ENCODE assay signal across 10 mouse cellular contexts in the genomic region with DNA sequence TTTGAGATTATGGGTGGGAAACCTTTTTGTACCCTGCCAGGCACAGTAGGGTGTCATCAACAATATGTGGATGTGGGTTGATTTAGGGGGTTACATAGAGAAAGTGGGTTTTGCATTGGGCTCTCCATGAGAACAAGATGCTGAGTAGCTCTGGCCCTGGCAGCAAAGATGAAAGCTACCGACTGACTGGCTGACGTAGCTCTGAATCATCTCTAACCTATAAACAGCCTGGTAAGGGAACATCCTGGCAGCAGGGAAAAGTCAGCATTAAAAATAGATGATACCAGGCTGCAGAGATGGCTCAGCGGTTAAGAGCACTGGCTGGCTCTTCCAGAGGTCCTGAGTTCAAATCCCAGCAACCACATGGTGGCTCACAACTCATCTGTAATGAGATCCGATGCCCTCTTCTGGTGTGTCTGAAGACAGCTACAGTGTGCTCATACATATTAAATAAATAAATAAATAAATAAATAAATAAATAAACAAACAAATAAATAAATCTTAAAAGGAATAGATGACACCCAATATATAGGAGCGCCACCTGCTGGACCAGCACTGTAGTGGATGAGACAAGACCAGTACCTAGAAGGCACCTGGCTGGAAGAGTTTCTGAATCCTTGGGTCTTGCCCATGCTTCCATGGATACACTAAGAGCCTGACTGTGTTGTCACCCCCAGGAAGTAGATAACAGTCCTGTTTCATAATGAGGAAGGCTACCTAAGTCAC. TPM values are rescaled to one million over a fixed set of nuclear protein-coding genes. Genes with fewer than 3 reads are reported as not detected.
DNase-seq lines count a peak whose midpoint lies in the region; ATAC-seq and TF ChIP-seq lines count a peak whose summit lies in the region.
"Had no signal": no experiment of that assay in that cellular context is flagged by ENCODE, and none has a peak within 500 bp of the region (broad histone marks: within the 10 kb centered on the region; RNA-seq: fewer than 3 reads in every experiment).

No protein-coding gene starts in this region.

- no peaks in the 10 kb centered on the region for H3K27me3 ChIP-seq in liver, embryonic 14.5 days (ENCODE audit: control insufficient read depth, insufficient read depth, low read length)
- H3K27me3 ChIP-seq: stomach, embryonic 15.5 days had no signal

- peak; percentile 50 for DNase-seq in gastrocnemius, adult 18-20 months (ENCODE audit: low spot score)
- no peak for DNase-seq in gastrocnemius, postnatal 36 days
- peak; percentile 33 for DNase-seq in thymus, postnatal 14 days
- DNase-seq in thymus, adult 18-20 months = no peak
- DNase-seq in frontal cortex, postnatal 36 days (ENCODE audit: low spot score in 2 of 2) = peak; percentile 43 to 61
- DNase-seq in liver, embryonic 14.5 days (ENCODE audit: low read depth in 3 of 3, low spot score in 3 of 3) = no peak
- peak; percentile 21 for DNase-seq in thymus, postnatal 25 days

- H3K27ac ChIP-seq in liver, embryonic 14.5 days = no peak overlapping the region
- H3K27ac ChIP-seq: stomach, embryonic 15.5 days had no signal

- H3K4me1 ChIP-seq in liver, embryonic 14.5 days (replicated peaks; ENCODE audit: control insufficient read depth in 2 of 2, insufficient read depth in 2 of 2, low read length in 1 of 2) = no peaks in the 10 kb centered on the region
- H3K4me1 ChIP-seq: stomach, embryonic 15.5 days had no signal

- H3K4me3 ChIP-seq in liver, embryonic 14.5 days (ENCODE audit: insufficient read depth in 1 of 2, low read depth in 2 of 2, low read length in 2 of 2) = no peak overlapping the region
- H3K4me3 ChIP-seq: megakaryocyte, embryonic 14.5 days; stomach, embryonic 15.5 days had no signal

- no peaks in the 10 kb centered on the region for H3K36me3 ChIP-seq in liver, embryonic 14.5 days (replicated peaks; ENCODE audit: control insufficient read depth, insufficient read depth, low read depth)
- H3K36me3 ChIP-seq: stomach, embryonic 15.5 days had no signal

- ATAC-seq in liver, embryonic 14.5 days (ENCODE audit: insufficient read depth) = no peak
- ATAC-seq in monocyte, adult 5-6 weeks (replicated peaks; ENCODE audit: insufficient number of reproducible peaks, low FRiP score, low TSS enrichment, poor library complexity, severe bottlenecking) = no peak

- peak; percentile 45 for TF ChIP-seq CTCF in liver, embryonic 14.5 days (IDR thresholded peaks at IDR 0.05; ENCODE audit: low read depth)

- H3K9ac ChIP-seq in liver, embryonic 14.5 days (replicated peaks) = no peak overlapping the region
- H3K9ac ChIP-seq: stomach, embryonic 15.5 days had no signal

- intact Hi-C loops in gastrocnemius, postnatal 36 days (cut with DNase I) = no loop called here

- H3K4me2 ChIP-seq in liver, embryonic 14.5 days (ENCODE audit: low read depth) = no peak overlapping the region
- H3K4me2 ChIP-seq: stomach, embryonic 15.5 days had no signal

- 70% methylated on average over 5 of the region's 5 CpGs for WGBS in liver, embryonic 14.5 days (ENCODE audit: insufficient replicate concordance)

- TF ChIP-seq EP300 in liver, embryonic 14.5 days (IDR thresholded peaks at IDR 0.05; ENCODE audit: low read depth) = no peak

- no peaks in the 10 kb centered on the region for H3K9me3 ChIP-seq in liver, embryonic 14.5 days (ENCODE audit: control insufficient read depth, low read length)
- H3K9me3 ChIP-seq: stomach, embryonic 15.5 days had no signal

RNA-seq across cellular contexts. Expression of a gene that starts 31.7 kb away (rescaled TPM):
- 1 to 10 TPM; 2.7 to 5.0 TPM for total RNA-seq in gastrocnemius, adult 18-20 months (2021)
- 1 to 10 TPM; 1.3 to 1.6 TPM for total RNA-seq in gastrocnemius, postnatal 36 days (2021)
- polyA plus RNA-seq in liver, embryonic 14.5 days (2012; rRNA removed) = 10.3 and 10.8 TPM in 2 replicates
- 17.7 and 17.9 TPM in 2 replicates for polyA plus RNA-seq in liver, embryonic 14.5 days (2014; fragmentation: Nextera tagmentation; extraction: Ambion mirVana)
- not detected in 3 replicates for total RNA-seq in monocyte, adult 5-6 weeks (2017)

Comparison
In these comparisons a context has a peak if more than half of its experiments do, and no peak if none do; other contexts are left out.
1. DNase-seq: peak in gastrocnemius, adult 18-20 months (single experiment), thymus, postnatal 14 days (single experiment), frontal cortex, postnatal 36 days (2 of 2) and thymus, postnatal 25 days (single experiment); none in gastrocnemius, postnatal 36 days (0 of 2), thymus, adult 18-20 months (0 of 2) and liver, embryonic 14.5 days (0 of 3).